Mouse (Mus musculus) liver, embryonic 15.5 days (tissue): ENCODE data around the gene Rab14. TPM values are rescaled to one million over a fixed set of nuclear protein-coding genes. Genes with fewer than 3 reads are reported as not detected.
A peak's percentile ranks its signal among the peaks of the same experiment; 100 is the strongest.

Source experiments
- ATAC-seq: fragments of 200-750 bp; cut with Nextera tagmentation; 2 replicates; pipeline ENCODE4 v1.8.0; 2017; ENCODE audit warnings: moderate number of reproducible peaks, mild to moderate bottlenecking, moderate library complexity; ENCODE audit not compliant: insufficient read depth
- H3K27ac ChIP-seq: fragments of 300-500 bp; sonication (generic); replicated peaks from 2 replicates; pipeline ENCODE4 v1.5.1; 2015; ENCODE audit warnings: mild to moderate bottlenecking, inconsistent platforms
- H3K27me3 ChIP-seq: fragments of 300-500 bp; sonication (generic); 2 replicates; pipeline ENCODE4 v1.6.1; 2015; ENCODE audit warnings: mild to moderate bottlenecking, inconsistent platforms
- H3K36me3 ChIP-seq: fragments of 300-500 bp; sonication (generic); replicated peaks from 2 replicates; pipeline ENCODE4 v1.6.1; 2015; ENCODE audit warnings: moderate library complexity, mild to moderate bottlenecking, inconsistent platforms
- H3K4me1 ChIP-seq: fragments of 300-500 bp; sonication (generic); replicated peaks from 2 replicates; pipeline ENCODE4 v1.6.1; 2015; ENCODE audit warnings: inconsistent platforms
- H3K4me2 ChIP-seq: fragments of 300-500 bp; sonication (generic); 2 replicates; pipeline ENCODE4 v1.6.1; 2015; ENCODE audit warnings: moderate library complexity, mild to moderate bottlenecking, inconsistent platforms
- H3K4me3 ChIP-seq: fragments of 300-500 bp; sonication (generic); replicated peaks from 2 replicates; pipeline ENCODE4 v1.5.1; 2015; ENCODE audit warnings: mild to moderate bottlenecking, inconsistent platforms
- H3K9ac ChIP-seq: fragments of 300-500 bp; sonication (generic); 2 replicates; pipeline ENCODE4 v1.6.1; 2015; ENCODE audit warnings: moderate library complexity, mild to moderate bottlenecking, inconsistent platforms
- H3K9me3 ChIP-seq: fragments of 300-500 bp; sonication (generic); replicated peaks from 2 replicates; pipeline ENCODE4 v1.6.1; 2016; ENCODE audit warnings: inconsistent platforms
- WGBS: fragments of 180-500 bp; shearing (Covaris S2); methylation state at CpG from one replicate; pipeline ENCODE4 v1.1.7; 2015; ENCODE audit warnings: mixed read lengths; ENCODE audit not compliant: insufficient replicate concordance; 5-methylcytosine and 5-hydroxymethylcytosine counted together
- polyA plus RNA-seq: library from polyadenylated mRNA; unstranded; fragments of >200 nt; fragmentation: Nextera tagmentation; extraction: Ambion mirVana; gene quantifications from 2 replicates; pipeline ENCODE4 v1.2.1, GENCODE M21; 2015

Rab14 gene
- polyA plus RNA-seq, 1 experiment from 2014 or later, result 111 TPM

- WGBS, result 69% methylated on average over 8 of the region's 8 CpGs
- no peak for ATAC-seq
- Histone ChIP-seq H3K4me3 (no peak overlapping the region), H3K4me2 (no peak overlapping the region), H3K9me3 (no peaks in the 10 kb centered on the region), H3K27ac (no peak overlapping the region), H3K27me3 (no peaks in the 10 kb centered on the region), H3K36me3 (peaks cover 93% of the 10 kb centered on the region), H3K9ac (no peak overlapping the region), H3K4me1 (no peaks in the 10 kb centered on the region)
Measured at GRCm38 (mm10) chr2:35153844-35154554, 46.9 kb downstream of the Rab14 start.

GRCm38 (mm10) chr2:35153179-35153578, 47.7 kb downstream of the Rab14 start:
- peaks cover 92% of the 10 kb centered on the region for H3K36me3 ChIP-seq
- 70% methylated on average over 6 of the region's 6 CpGs for WGBS

GRCm38 (mm10) chr2:35151303-35151882, 49.5 kb downstream of the Rab14 start:
- H3K4me3 ChIP-seq, result no peak overlapping the region
- no peak overlapping the region for H3K27ac ChIP-seq
- H3K4me2 ChIP-seq, result no peak overlapping the region
- H3K9ac ChIP-seq, result no peak overlapping the region
- WGBS, result 80% methylated on average over 13 of the region's 13 CpGs
- H3K27me3 ChIP-seq, result no peaks in the 10 kb centered on the region
- H3K36me3 ChIP-seq, result peaks cover 94% of the 10 kb centered on the region
- ATAC-seq, result no peak
- H3K9me3 ChIP-seq, result no peaks in the 10 kb centered on the region
- H3K4me1 ChIP-seq, result no peaks in the 10 kb centered on the region

More at GRCm38 (mm10) chr2:35153179-35153578, 47.7 kb downstream of the Rab14 start:
- ATAC-seq, result no peak
- no peak overlapping the region for H3K4me3 ChIP-seq
- H3K27me3 ChIP-seq, result no peaks in the 10 kb centered on the region
- no peaks in the 10 kb centered on the region for H3K9me3 ChIP-seq
- no peaks in the 10 kb centered on the region for H3K4me1 ChIP-seq
- no peak overlapping the region for H3K4me2 ChIP-seq
- no peak overlapping the region for H3K27ac ChIP-seq
- no peak overlapping the region for H3K9ac ChIP-seq

- Histone ChIP-seq H3K4me3 (no peak overlapping the region), H3K9ac (no peak overlapping the region), H3K4me1 (no peaks in the 10 kb centered on the region), H3K27me3 (no peaks in the 10 kb centered on the region), H3K4me2 (no peak overlapping the region), H3K27ac (no peak overlapping the region), H3K36me3 (peaks cover 92% of the 10 kb centered on the region), H3K9me3 (no peaks in the 10 kb centered on the region)
- WGBS, result 84% methylated on average over 10 of the region's 10 CpGs
- ATAC-seq, result no peak
Measured at GRCm38 (mm10) chr2:35148806-35149205, 52.1 kb downstream of the Rab14 start.

- H3K36me3 ChIP-seq, result peaks cover 86% of the 10 kb centered on the region
- H3K9ac ChIP-seq, result no peak overlapping the region
- no peak overlapping the region for H3K4me2 ChIP-seq
- ATAC-seq, result no peak
- H3K4me1 ChIP-seq, result no peaks in the 10 kb centered on the region
- H3K27ac ChIP-seq, result no peak overlapping the region
- H3K4me3 ChIP-seq, result no peak overlapping the region
- H3K27me3 ChIP-seq, result no peaks in the 10 kb centered on the region
- 63% methylated on average over 3 of the region's 3 CpGs for WGBS
- no peaks in the 10 kb centered on the region for H3K9me3 ChIP-seq
Measured at GRCm38 (mm10) chr2:35141673-35142072, 59.2 kb downstream of the Rab14 start.

- H3K9me3 ChIP-seq, result no peaks in the 10 kb centered on the region
- H3K4me3 ChIP-seq, result no peak overlapping the region
- H3K27me3 ChIP-seq, result no peaks in the 10 kb centered on the region
- ATAC-seq, result no peak
- H3K27ac ChIP-seq, result no peak overlapping the region
- H3K4me1 ChIP-seq, result no peaks in the 10 kb centered on the region
- H3K9ac ChIP-seq, result no peak overlapping the region
- no peak overlapping the region for H3K4me2 ChIP-seq
- 78% methylated on average over 1 of the region's 1 CpGs for WGBS
- peaks cover 73% of the 10 kb centered on the region for H3K36me3 ChIP-seq
Measured at GRCm38 (mm10) chr2:35138576-35138975, 62.3 kb downstream of the Rab14 start.

- WGBS, result 86% methylated on average over 5 of the region's 5 CpGs
- no peak overlapping the region for H3K27ac ChIP-seq
- no peak for ATAC-seq
- peaks cover 15% of the 10 kb centered on the region for H3K4me1 ChIP-seq
- H3K4me2 ChIP-seq, result no peak overlapping the region
- H3K9ac ChIP-seq, result no peak overlapping the region
- no peaks in the 10 kb centered on the region for H3K27me3 ChIP-seq
- H3K36me3 ChIP-seq, result peaks cover 38% of the 10 kb centered on the region
- no peak overlapping the region for H3K4me3 ChIP-seq
- no peaks in the 10 kb centered on the region for H3K9me3 ChIP-seq
Measured at GRCm38 (mm10) chr2:35133891-35134290, 67.0 kb downstream of the Rab14 start.

GRCm38 (mm10) chr2:35132662-35133055, 68.3 kb downstream of the Rab14 start:
- Histone ChIP-seq H3K4me2 (peak overlapping the region; percentile 68), H3K4me3 (peak overlapping the region; percentile 66), H3K27me3 (no peaks in the 10 kb centered on the region), H3K9ac (peak overlapping the region; percentile 60), H3K9me3 (no peaks in the 10 kb centered on the region), H3K36me3 (peaks cover 33% of the 10 kb centered on the region), H3K4me1 (peaks cover 15% of the 10 kb centered on the region), H3K27ac (peak overlapping the region; percentile 78)
- 5% methylated on average over 5 of the region's 5 CpGs for WGBS
- no peak for ATAC-seq

GRCm38 (mm10) chr2:35131991-35132661, 68.8 kb downstream of the Rab14 start:
- ATAC-seq, result peak; percentile 99
- H3K36me3 ChIP-seq, result peaks cover 33% of the 10 kb centered on the region
- H3K4me1 ChIP-seq, result peaks cover 15% of the 10 kb centered on the region
- peak overlapping the region; percentile 78 for H3K27ac ChIP-seq
- peak overlapping the region; percentile 66 for H3K4me3 ChIP-seq
- no peaks in the 10 kb centered on the region for H3K27me3 ChIP-seq
- no peaks in the 10 kb centered on the region for H3K9me3 ChIP-seq
- H3K4me2 ChIP-seq, result peak overlapping the region; percentile 68
- under 1% methylated on average over 21 of the region's 21 CpGs for WGBS
- H3K9ac ChIP-seq, result peak overlapping the region; percentile 60

- H3K36me3 ChIP-seq, result peaks cover 30% of the 10 kb centered on the region
- no peaks in the 10 kb centered on the region for H3K27me3 ChIP-seq
- H3K4me1 ChIP-seq, result peaks cover 15% of the 10 kb centered on the region
- no peak for ATAC-seq
- H3K4me3 ChIP-seq, result peak overlapping the region; percentile 66; the same call in 1 of the 2 replicates
- no peaks in the 10 kb centered on the region for H3K9me3 ChIP-seq
- no peak overlapping the region for H3K27ac ChIP-seq
- no peak overlapping the region for H3K9ac ChIP-seq
- peak overlapping the region; percentile 68 for H3K4me2 ChIP-seq
Measured at GRCm38 (mm10) chr2:35131491-35131890, 69.4 kb downstream of the Rab14 start.
